Mouse (Mus musculus) midbrain, embryonic 10.5 days (tissue): ENCODE data around the gene Epn1. TPM values are rescaled to one million over a fixed set of nuclear protein-coding genes. Genes with fewer than 3 reads are reported as not detected.
"Not testable (repeated sequence)": the region's sequence is repeated elsewhere in the genome, so short reads cannot be mapped to it uniquely, and the experiment has no call there.

Experiments
- DNase-seq: peaks from one replicate; pipeline ENCODE4 v3.0.0-alpha.2; 2017; ENCODE audit warnings: low spot score
- H3K27ac ChIP-seq: fragments of 300-500 bp; sonication (generic); replicated peaks from 2 replicates; pipeline ENCODE4 v1.5.1; 2016; ENCODE audit warnings: mild to moderate bottlenecking
- H3K27me3 ChIP-seq: fragments of 300-500 bp; sonication (generic); 2 replicates; pipeline ENCODE4 v1.6.1; 2016; ENCODE audit warnings: low read depth, mild to moderate bottlenecking; ENCODE audit not compliant: poor library complexity, severe bottlenecking
- H3K36me3 ChIP-seq: fragments of 300-500 bp; sonication (generic); 2 replicates; pipeline ENCODE4 v1.6.1; 2016; ENCODE audit warnings: mild to moderate bottlenecking, moderate library complexity
- H3K4me1 ChIP-seq: fragments of 300-500 bp; sonication (generic); 2 replicates; pipeline ENCODE4 v1.6.1; 2016
- H3K4me3 ChIP-seq: fragments of 300-500 bp; sonication (generic); 2 replicates; pipeline ENCODE4 v1.5.1; 2016; ENCODE audit warnings: mild to moderate bottlenecking, moderate library complexity
- H3K9me3 ChIP-seq: fragments of 300-500 bp; sonication (generic); replicated peaks from 2 replicates; pipeline ENCODE4 v1.6.1; 2016; ENCODE audit warnings: mild to moderate bottlenecking
- WGBS: fragments of 180-500 bp; shearing (Covaris S2); methylation state at CpG from one replicate; pipeline ENCODE4 v1.1.7; 2016; 5-methylcytosine and 5-hydroxymethylcytosine counted together
- polyA plus RNA-seq: library from polyadenylated mRNA; unstranded; fragments of >200 nt; fragmentation: Nextera tagmentation; extraction: Ambion mirVana; gene quantifications from 2 replicates; pipeline ENCODE4 v1.2.1, GENCODE M21; 2016

The Epn1 gene
- polyA plus RNA-seq, 1 experiment from 2014 or later, result 56.1 TPM

DNA sequence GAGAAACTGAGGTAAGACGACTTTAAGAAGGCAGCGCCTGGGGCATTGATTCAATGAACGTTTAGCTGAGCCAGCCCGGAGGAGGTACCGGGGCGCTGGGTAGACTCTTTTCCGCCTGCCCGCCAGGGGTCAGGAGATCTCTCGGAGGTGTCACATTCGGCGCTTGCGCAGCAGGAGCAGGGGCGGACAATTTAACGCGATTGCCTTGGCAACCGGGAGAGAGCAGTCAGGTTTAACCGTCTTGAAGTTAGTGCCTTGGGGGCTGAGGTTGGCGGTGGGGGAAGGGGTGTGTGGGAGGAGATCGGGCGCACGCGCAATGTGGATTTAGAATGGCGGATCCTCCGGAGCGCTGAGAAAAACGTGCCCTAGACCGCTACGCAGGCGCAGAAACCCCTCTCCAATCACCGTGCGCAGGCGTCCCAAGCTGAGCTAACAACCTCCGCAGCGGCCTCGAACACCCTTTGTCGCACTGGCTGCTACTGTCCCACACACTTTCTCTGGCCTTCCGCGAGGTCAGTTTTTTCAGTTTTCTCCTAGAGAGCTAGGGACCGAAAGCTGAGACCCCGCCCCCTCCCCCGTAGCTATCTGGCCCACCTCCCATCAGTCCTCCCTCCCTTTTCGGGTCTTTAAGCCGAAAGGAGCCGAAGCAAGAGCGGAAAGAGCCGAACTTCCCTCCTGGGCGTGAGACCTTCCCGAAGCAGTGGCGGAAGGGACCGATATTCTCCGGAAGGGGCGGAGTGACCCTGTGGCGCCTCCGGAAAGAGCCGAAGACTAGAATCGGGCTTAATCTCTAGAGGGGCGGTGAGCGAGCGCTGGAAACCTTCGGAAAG, 18.9 kb upstream of the Epn1 start:
- Histone ChIP-seq H3K27ac (peak overlapping the region; percentile 97), H3K27me3 (peaks cover 35% of the 10 kb centered on the region), H3K4me1 (peaks cover 55% of the 10 kb centered on the region), H3K36me3 (peaks cover 16% of the 10 kb centered on the region), H3K4me3 (peak overlapping the region; percentile 74), H3K9me3 (no peaks in the 10 kb centered on the region)
- DNase-seq, result peak; percentile 98
- under 1% methylated on average over 60 of the region's 60 CpGs for WGBS

DNA sequence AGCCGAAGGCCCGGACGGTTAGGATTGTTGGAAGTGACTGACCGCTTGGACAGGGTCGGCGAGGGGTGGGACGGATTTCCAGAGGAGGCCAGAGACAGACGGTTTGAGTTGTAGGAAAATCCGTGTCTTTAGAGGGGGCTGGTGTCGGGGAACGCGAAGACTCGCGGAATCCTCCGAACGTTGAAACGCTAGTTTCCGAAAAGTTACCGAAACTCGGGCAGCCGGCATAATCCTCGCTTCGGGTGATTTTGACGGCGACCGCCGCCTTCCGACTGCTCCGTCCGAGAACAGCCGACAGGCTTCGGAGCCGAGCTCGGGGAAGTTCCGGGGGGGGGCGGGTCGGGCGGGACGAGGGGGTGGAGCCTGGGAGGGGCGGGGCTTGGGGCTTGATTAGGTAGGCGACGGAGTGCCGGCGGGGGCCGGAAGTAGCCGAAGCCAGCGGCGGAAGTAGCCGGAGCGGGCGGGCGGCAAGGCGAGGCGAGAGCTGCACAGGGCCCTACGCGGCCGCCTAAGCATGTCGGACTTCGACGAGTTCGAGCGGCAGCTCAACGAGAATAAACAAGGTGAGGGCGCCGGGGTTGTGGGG, 18.2 kb upstream of the Epn1 start, which contains the start of gene U2af2:
U2af2 (plus strand) TSS at position 370 of the 586 bp plus-strand sequence.
- peaks cover 48% of the 10 kb centered on the region for H3K4me1 ChIP-seq
- DNase-seq, result peak; percentile 97
- H3K9me3 ChIP-seq, result no peaks in the 10 kb centered on the region
- H3K36me3 ChIP-seq, result peaks cover 23% of the 10 kb centered on the region
- H3K27ac ChIP-seq, result peak within 1 kb of the TSS; percentile 97
- H3K27me3 ChIP-seq, result peaks cover 28% of the 10 kb centered on the region
- WGBS, result under 1% methylated on average over 65 of the region's 65 CpGs
- H3K4me3 ChIP-seq, result peak within 1 kb of the TSS; percentile 74

DNA sequence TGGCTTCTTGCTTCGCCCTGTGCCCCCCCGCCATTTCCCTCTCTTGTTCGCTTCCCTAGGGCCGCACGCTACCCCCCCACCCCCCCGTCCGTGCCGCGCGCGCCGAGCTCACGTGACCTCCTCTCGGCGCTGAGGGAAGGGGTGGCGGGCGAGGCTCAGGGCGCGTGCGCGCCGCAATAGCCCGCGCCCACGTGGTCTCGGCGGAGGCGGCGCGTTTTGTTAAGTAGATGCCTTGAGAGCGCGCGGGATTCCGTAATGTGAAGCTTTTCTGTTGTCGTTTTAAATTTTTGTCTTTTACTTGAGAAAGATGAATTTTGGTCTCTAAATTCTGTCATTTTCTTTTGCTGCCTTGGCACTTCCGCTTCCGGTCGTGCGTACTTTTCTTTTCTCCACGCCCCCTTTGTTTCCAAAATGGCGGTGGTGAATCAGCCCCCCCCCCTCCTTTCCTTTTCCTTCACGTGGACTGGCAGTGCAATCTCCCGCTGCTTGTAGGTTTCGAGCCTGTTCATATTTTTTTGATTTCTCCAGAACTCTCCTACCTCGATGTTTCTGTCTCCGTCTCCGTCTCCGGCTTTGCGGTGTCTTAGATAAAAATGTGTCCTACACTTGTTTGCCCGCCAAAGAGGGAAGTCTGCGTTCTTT, 17.6 kb upstream of the Epn1 start:
- Histone ChIP-seq H3K4me3 (peak overlapping the region; percentile 74), H3K36me3 (peaks cover 30% of the 10 kb centered on the region), H3K9me3 (no peaks in the 10 kb centered on the region), H3K4me1 (peaks cover 42% of the 10 kb centered on the region), H3K27me3 (peaks cover 22% of the 10 kb centered on the region), H3K27ac (peak overlapping the region; percentile 97)
- under 1% methylated on average over 51 of the region's 51 CpGs for WGBS
- peak; percentile 85 for DNase-seq

DNA sequence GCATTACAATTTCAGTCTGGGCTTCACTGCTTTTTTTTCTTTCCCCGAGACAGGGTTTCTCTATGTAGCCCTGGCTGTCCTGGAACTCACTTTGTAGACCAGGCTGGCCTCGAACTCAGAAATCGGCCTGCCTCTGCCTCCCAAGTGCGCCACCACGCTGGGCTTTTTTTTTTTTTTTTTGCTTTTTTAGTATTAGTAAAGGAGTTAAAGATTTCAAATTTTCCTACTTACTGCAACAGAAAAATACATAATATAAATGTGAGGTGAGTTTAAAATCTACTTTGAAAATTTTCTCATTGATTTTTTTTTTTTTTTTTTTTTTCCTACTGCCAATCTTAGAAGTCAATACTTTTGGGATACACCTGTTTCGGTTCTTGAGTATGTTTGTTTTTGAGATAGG, 15.1 kb upstream of the Epn1 start:
- Histone ChIP-seq H3K36me3 (peaks cover 54% of the 10 kb centered on the region), H3K9me3 (no peaks in the 10 kb centered on the region), H3K27ac (no peak overlapping the region), H3K4me3 (no peak overlapping the region), H3K27me3 (no peaks in the 10 kb centered on the region), H3K4me1 (peaks cover 33% of the 10 kb centered on the region)
- no peak for DNase-seq
- WGBS, result 97% methylated on average over 6 of the region's 6 CpGs

DNA sequence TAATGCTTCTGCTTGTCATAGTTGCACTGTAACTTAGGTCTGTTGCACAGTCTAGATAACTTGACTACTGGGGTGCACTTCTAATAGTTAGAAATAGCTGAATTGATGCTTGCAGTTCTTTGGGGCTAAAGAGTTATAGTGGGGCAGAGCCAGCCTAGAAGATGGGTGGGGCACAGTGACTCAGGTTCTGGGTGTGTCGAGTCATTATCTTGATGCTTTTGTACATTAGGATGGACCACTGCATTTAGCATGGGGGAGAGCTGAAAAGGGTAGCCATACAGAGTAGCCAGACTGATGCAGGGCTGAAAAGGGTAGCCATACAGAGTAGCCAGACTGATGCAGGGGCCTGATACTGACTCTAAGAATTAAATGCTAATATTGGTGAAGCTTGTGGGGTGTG, 6.4 kb upstream of the Epn1 start:
- 95% methylated on average over 1 of the region's 1 CpGs for WGBS
- no peak for DNase-seq
- Histone ChIP-seq H3K4me3 (no peak overlapping the region), H3K4me1 (no peaks in the 10 kb centered on the region), H3K27ac (no peak overlapping the region), H3K27me3 (no peaks in the 10 kb centered on the region), H3K36me3 (peaks cover 98% of the 10 kb centered on the region), H3K9me3 (no peaks in the 10 kb centered on the region)

DNA sequence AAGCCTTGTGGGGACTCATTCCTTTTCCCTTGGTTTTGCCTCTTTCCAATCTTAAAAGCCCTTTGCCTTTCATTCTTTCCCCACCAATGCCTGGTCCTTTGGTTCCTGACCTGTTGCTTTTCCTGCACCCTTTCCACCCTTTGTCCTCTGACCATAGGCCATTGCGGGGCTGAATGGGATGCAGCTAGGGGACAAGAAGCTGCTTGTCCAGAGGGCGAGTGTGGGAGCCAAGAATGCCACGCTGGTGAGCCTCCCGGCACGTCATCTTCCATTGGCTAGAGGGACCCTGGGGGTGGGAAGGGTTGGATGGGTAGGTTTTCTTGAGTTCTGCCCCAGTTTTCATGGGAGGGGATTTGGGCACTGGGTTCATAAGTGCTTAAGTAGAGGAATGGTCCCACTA, 5.1 kb upstream of the Epn1 start:
- H3K4me1 ChIP-seq, result 0 out of 2 replicates have a peak, but pooled peaks cover 3% of the 10 kb centered on the region
- H3K9me3 ChIP-seq, result no peaks in the 10 kb centered on the region
- 96% methylated on average over 5 of the region's 5 CpGs for WGBS
- H3K27me3 ChIP-seq, result no peaks in the 10 kb centered on the region
- no peak for DNase-seq
- no peak overlapping the region for H3K27ac ChIP-seq
- peaks cover 95% of the 10 kb centered on the region for H3K36me3 ChIP-seq
- H3K4me3 ChIP-seq, result no peak overlapping the region

DNA sequence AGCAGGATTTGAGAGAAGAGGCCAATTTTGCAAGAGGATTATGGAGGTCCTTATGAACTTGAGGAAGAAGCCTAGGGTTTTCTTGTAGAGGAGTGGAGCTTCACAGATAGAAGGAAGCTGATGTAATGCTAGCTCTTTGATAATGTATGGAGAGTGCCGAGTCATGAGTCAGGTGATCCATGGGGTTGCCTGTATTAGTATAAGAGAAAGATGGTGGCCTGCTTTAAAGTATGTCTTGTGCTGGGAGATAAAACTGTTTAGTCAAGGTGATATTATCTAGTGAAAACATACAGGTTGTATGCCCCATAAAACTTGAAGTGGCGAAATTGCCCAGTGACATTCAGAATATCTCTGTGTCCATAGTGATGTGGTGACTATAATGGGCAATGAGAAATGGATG, 3.1 kb upstream of the Epn1 start:
- Histone ChIP-seq H3K36me3 (peaks cover 77% of the 10 kb centered on the region), H3K27ac (no peak overlapping the region)
- WGBS, result 93% methylated on average over 2 of the region's 2 CpGs

DNA sequence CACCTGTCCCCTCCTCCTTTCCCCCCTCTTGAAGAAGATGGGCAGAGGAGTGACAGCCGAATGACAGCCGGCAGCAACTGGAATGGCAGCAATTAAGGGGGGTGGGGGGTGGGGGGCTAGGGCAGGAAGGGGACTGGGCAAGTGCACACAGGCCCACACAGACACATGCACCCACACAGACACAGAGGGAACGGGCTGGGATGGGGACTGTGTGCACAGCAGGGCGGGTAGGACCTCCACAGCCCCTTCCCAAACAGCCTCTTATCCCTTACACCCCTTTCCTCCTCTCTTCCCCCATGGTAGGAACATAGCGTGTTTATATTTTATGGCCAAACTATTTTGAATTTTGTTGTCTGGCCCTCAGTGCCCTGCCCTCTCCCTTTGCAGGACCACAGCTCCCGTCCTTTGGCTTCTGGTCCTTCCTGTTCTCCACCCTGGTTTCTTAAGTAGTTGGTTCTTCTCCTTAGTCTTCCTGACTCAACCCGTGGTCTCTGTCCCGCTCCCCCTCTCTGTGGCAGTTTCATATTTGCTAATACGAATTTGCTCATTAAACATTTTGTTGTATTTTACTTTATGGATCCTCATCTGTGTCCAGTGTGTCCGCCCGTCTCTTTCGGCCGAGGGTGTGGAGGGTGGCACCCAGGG, 548 bp upstream of the Epn1 start:
- peaks cover 20% of the 10 kb centered on the region for H3K4me1 ChIP-seq
- H3K27me3 ChIP-seq, DNase-seq, H3K9me3 ChIP-seq: not testable (repeated sequence)
- H3K4me3 ChIP-seq, result peak overlapping the region; percentile 95
- H3K27ac ChIP-seq, result peak overlapping the region; percentile 93
- WGBS, result 57% methylated on average over 10 of the region's 13 CpGs
- H3K36me3 ChIP-seq, result peaks cover 71% of the 10 kb centered on the region

More for the DNA sequence above, 3.1 kb upstream of the Epn1 start:
- DNase-seq, result no peak
- Histone ChIP-seq H3K9me3 (no peaks in the 10 kb centered on the region), H3K27me3 (no peaks in the 10 kb centered on the region), H3K4me3 (no peak overlapping the region), H3K4me1 (peaks cover 16% of the 10 kb centered on the region)

DNA sequence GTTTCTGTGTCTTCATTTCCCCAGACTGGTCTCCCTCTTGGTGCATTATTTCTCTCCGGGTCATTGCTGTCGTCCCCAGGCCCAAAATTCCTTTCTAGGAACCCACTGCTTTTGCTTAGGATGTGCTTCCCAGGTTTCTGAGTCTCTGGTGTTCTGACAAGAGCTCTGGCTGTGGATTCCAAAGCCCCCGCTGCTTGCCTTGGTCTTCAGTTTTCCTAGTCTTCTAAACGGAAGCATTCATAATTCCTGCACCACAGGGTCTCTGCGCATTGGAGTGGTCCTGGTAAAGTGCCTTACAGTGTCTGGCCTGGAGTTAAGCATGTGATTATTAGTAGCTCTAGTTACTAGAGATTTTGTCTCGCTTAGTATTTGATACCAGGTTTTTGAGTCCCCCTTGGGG, 780 bp downstream of the Epn1 start:
- 26% methylated on average over 6 of the region's 6 CpGs for WGBS
- Histone ChIP-seq H3K27me3 (no peaks in the 10 kb centered on the region), H3K36me3 (peaks cover 72% of the 10 kb centered on the region), H3K4me1 (peaks cover 20% of the 10 kb centered on the region), H3K27ac (peak overlapping the region; percentile 93), H3K4me3 (peak overlapping the region; percentile 95), H3K9me3 (no peaks in the 10 kb centered on the region)
- DNase-seq, result no peak

DNA sequence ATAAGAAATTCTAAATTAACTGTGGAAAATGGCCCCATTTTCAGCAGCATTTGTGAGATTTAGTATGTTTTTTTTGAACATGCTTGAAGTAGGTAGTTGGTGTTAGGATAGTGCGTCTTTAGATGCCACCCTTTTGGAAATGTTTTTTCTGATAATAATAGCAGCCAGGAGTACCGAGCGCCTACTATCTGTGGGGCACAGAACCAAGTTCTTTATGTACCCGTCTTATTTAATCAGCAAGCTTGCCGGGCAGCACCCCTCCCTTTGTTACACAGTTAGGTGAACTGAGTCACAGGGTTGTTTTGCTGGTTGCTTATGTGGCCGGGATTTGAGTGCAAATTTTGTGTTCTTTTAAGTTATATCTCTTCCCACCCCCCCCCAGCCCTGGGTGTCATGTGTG, 1.2 kb downstream of the Epn1 start:
- H3K27me3 ChIP-seq, result no peaks in the 10 kb centered on the region

DNA sequence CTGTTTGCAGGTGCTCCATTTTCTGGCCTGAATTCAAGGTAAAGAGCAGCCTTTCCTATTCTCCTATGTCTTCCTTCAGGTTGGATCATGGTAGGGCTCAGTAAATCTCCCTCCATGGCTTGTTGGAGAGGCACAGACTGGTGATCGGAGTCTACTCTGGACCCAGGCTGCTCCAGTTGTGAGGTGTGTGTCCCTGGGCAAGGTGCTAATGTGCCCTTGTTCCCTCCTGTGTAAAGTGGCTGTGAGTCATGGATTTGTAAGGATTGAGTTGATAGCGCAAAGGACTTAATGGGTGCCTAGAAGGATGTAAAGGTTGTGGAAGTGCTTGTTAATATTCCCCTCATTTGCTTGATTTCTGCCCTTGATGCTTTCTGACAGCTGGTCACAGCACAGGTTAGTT, 1.9 kb downstream of the Epn1 start:
- peaks cover 20% of the 10 kb centered on the region for H3K4me1 ChIP-seq
- no peak for DNase-seq
- H3K4me3 ChIP-seq, result peak overlapping the region; percentile 95; the same call in 1 of the 2 replicates
- 100% methylated on average over 2 of the region's 2 CpGs for WGBS
- no peaks in the 10 kb centered on the region; the same call in 1 of the 2 replicates for H3K9me3 ChIP-seq
- peaks cover 72% of the 10 kb centered on the region for H3K36me3 ChIP-seq
- no peaks in the 10 kb centered on the region for H3K27me3 ChIP-seq
- H3K27ac ChIP-seq, result no peak overlapping the region

More for the DNA sequence above, 1.2 kb downstream of the Epn1 start:
- H3K4me3 ChIP-seq, result peak overlapping the region; percentile 95
- WGBS, result 85% methylated on average over 6 of the region's 6 CpGs
- H3K27ac ChIP-seq, result no peak overlapping the region
- peaks cover 73% of the 10 kb centered on the region for H3K36me3 ChIP-seq
- H3K9me3 ChIP-seq, result no peaks in the 10 kb centered on the region; the same call in 1 of the 2 replicates
- peaks cover 20% of the 10 kb centered on the region for H3K4me1 ChIP-seq
- no peak for DNase-seq

DNA sequence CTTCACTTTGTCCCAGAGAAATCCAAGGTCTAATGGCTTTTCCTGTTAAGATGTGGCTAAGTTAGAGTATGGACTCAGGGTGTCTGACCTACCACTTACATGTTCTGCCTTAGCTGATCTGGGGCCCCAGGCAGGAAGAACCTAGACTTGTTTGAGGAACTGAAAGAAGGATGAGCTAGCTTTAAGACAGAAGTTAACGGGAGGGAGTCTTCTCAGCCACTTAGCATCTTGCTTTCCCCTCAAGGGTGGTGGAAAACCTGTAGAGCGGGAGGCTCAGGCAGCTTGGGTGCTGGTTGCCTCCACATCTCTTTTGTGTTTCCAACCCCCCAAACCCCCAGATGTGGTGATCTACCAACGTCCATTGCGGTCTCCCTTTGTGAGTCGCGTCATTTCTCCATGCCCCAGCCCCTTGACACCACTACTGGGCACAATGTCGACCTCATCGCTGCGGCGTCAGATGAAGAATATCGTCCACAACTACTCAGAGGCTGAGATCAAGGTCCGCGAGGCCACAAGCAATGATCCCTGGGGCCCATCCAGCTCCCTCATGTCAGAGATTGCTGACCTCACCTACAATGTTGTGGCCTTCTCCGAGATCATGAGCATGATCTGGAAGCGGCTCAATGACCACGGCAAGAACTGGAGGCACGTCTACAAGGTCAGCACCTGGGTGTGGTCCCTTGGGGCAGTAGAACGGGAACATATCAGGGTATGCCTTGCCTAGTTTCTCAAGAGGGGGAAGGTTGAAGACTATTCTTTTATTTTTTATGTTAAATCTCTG, 3.5 kb downstream of the Epn1 start:
- no peak overlapping the region for H3K27ac ChIP-seq
- H3K9me3 ChIP-seq, result no peaks in the 10 kb centered on the region; the same call in 1 of the 2 replicates
- H3K4me1 ChIP-seq, result peaks cover 20% of the 10 kb centered on the region
- H3K4me3 ChIP-seq, result no peak overlapping the region
- H3K36me3 ChIP-seq, result peaks cover 72% of the 10 kb centered on the region
- H3K27me3 ChIP-seq, result no peaks in the 10 kb centered on the region
- WGBS, result 95% methylated on average over 18 of the region's 18 CpGs
- DNase-seq, result no peak
